Mouse (Mus musculus): Measurements from ENCODE around the gene Ell.

Gene Ell

DNA sequence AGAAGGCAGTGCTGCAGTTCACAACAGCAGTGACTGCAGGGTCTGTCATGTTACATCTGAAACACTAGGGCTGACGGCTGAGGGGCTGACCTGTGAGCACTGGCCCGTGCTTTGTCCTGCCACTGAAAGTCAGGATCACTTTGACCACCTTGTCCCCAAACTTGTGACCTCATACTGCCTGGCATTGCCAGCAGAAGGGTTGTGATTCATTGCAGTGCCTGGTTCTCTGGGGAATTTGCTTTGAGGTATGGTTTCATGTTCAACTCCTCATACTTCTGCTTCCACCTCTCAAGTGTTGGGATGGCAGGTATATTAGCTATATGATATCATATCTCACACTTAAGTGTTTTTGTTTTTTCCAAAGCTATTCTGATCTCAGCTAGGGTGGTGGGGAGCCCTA is 3.6 kb upstream of the Ell start:
- no peak for DNase-seq (ENCODE audit: low spot score in 2 of 2)

DNA sequence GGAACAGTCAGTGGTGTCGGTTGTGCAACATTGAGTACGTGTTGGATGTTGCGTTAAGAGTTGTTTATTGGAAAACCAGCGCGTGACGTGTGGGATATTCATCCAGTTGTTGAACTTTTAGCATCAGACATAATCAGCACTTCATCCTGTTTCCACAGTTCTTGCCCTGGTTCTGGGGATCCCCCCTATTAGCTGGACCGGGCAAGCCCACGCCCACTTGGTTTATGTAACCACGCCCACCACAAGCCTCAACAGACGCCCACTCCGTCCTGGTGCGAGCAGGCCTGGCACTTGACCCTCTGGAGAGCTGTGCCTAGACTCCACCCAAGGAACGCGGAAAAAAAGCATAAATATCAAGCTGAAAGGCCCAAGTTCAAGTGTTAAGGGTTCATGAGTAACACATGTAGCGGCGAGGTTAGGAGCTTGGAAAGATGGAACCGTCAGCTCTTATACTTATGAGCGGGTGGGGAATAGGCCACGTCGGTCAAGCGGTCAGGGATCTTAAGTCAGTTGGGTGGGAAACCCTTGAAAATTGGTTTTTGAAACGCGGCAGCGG is 1.2 kb upstream of the Ell start:
- peak; percentile 67 to 77 for DNase-seq (ENCODE audit: low spot score in 2 of 2)

DNA sequence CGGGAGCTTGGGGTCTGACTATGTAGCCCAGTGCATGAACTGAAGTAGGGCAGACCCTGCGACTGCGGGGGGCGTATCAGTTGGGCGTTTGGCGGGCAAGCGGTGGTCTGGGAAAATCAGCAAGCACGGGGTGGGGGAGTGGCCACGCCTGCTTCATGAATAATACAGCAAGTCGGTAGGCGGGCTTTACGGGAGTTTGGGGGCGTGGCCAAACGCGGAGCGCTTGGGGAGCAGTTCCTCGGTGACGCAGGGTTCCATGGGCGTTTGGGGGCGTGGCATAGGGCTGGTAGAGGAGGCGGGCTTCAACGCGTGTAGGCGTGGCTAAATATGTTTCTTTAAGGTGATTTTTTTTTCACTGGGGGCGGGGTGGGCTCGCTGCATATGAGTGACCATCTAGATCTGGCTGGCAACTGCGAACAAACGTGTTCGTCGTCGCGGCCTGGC is 602 bp upstream of the Ell start:
- peak; percentile 100 for DNase-seq (ENCODE audit: low spot score in 2 of 2)

DNA sequence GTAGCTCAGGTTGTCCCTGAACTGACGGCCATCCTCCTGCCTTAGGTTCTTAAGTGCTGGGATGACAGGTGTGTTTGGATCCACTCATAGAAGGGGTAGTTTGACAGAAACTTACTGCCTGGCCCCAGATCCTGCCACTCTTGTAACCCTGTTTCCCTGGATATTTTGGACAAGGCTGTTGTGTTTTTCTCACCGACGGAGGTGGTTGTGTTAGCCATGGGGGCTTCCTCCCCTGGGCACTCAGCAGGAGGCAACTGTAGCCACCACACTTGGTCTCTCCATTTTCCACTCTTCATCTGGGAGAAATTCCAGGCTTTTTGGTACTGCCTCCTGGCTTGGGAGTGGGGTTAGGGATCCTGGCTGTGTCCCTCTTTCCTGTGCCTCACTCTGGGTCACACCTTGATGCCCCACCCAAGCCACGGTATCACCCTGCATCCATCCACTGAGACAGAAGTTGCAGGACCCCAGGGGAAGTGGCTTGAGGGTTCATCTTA is 803 bp downstream of the Ell start:
- DNase-seq (ENCODE audit: low spot score in 2 of 2), result no peak

DNA sequence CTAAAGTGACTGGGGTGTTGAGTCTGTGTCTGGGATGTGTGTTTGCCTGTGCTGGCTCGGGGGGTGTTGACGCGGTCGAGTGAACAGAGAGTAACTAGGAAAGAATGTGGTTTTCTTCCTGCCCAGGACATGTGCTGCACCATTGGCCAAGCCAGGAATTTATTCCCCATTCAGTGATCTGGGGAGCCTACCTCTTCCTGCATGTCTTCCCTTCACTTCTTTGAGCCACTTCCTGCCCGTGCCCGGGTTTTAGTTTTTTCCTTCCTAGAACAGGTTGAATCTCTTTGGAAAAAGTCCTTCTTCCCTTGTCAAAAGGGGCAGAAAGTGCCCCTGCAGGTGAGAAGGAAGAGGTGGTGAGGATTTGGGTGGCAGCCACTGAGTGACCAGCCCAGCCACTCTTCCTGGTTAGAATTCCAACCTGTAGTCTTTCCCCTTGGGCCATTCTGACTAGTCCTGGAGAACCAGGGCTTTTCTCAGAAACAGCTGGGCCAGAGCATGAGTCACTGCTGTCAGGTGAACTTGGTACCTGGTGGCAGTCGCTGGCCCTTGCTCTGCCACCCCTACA is 1.3 kb downstream of the Ell start:
- DNase-seq (ENCODE audit: low spot score in 2 of 2), result no peak

DNA sequence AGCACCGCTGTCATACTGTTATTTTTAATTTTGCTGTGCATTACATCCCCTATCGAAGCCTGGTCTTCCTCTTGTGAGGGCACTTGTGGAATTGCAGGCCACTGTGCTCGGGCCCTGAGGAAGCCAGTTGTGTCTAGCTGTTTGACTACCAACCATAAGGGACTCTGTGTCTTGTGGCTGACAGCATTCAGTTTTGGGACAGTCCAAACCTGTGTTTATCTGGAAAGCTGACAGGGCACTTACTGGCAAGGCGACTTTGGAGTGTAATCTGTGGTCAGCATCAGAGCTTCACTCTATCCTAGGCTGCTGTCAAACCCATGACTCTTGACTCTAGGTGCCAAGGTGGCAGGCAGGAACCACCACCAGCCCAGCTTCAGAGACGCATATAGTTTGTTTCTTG is 1.8 kb downstream of the Ell start:
- no peak for DNase-seq (ENCODE audit: low spot score in 2 of 2)

DNA sequence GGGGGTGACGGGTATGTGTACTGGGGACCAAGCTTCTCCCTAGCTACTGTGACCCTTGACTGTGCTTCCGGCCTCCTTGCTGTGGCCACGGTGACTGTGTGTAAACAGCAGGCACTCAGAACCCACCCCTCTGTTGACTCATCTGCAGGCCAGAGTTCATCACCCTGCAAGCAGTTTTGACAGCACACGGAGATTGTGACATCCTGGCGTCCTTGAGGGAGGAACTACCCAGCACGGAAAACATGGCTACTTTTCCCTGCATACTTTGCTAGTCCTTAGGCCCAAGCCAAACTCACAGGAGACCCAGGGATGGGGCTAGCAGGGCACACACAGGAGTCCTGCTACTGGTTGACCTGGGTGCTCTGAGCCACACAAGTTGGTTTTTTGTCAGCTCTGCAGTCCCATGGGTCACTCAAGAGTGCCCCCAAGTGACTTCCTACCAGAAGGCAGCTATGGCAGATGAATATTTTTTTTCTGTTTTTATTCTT is 5.0 kb downstream of the Ell start:
- peak in 1 of 2 experiments; percentile 37 for DNase-seq (ENCODE audit: low spot score in 2 of 2)

DNA sequence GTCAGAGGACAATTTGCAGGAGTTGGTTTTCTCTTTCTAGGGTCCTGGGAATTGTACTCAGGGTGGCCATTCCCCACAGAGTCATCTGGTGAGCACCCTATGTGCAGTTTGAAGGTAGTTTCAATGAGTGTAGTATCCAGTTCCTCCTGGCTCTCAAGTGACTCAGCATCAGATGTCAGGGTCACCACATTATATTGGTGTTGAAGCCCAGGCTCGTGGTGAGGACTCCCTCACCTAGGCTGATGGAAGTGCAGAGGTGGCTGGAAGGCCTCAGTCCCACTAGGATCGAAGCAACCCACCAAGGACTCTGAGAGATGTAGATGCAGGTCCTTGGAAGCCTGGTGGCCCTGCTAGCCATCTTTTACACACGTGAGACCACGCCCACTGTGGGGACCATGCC is 7.2 kb downstream of the Ell start:
- no peak for DNase-seq (ENCODE audit: low spot score in 2 of 2)

DNA sequence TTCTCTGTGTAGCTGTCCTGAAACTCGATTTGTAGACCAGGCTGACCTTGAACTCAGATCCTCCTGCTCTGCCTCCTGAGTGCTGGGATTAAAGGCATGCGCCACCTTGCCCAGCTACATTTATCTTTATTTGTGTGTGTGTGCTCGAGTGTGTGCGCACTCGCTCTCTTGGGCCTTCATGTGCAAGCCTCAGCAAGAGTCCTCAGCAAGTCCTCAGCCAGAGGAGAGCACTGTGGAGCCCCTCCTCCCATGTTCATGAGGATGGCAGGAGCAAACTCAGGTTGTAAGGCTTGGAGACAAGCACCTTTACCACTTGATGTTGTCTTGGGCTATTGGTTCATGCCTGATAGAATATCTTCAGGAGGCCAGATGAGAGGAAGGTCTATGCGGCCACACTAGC is 8.5 kb downstream of the Ell start:
- DNase-seq (ENCODE audit: low spot score in 2 of 2), result no peak

DNA sequence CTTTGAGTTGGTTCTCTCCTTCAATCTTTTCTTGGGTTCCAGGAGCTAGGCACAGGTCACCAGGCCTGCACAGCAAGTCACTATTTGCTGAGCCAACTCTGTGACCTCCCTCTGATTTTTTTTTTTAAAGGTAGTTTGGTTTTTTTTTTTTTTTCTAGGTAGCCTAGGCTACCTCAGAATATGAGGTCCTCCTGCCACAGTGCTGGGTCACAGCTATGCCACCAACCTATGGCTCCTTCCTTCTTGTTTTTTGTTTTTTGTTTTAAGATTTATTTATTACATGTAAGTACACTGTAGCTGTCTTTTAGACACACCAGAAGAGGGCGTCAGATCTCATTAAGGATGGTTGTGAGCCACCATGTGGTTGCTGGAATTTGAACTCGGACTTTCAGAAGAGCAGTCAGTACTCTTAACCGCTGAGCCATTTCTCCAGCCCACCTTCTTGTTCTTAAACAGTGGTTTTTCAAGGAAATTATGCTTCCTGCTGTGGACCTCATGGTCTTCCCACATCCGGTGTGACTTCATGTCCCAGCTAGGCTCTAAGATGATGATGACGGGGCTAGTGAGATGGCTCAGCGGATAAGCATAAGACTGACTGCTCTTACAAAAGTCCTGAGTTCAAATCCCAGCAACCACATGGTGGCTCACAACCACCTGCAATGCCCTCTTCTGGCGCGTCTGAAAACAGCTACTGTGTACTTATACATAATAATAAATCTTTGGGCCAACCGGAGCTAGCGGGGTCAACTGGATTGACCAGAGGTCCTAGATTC is 10.3 kb downstream of the Ell start:
- no peak for DNase-seq (ENCODE audit: low spot score in 2 of 2)

DNA sequence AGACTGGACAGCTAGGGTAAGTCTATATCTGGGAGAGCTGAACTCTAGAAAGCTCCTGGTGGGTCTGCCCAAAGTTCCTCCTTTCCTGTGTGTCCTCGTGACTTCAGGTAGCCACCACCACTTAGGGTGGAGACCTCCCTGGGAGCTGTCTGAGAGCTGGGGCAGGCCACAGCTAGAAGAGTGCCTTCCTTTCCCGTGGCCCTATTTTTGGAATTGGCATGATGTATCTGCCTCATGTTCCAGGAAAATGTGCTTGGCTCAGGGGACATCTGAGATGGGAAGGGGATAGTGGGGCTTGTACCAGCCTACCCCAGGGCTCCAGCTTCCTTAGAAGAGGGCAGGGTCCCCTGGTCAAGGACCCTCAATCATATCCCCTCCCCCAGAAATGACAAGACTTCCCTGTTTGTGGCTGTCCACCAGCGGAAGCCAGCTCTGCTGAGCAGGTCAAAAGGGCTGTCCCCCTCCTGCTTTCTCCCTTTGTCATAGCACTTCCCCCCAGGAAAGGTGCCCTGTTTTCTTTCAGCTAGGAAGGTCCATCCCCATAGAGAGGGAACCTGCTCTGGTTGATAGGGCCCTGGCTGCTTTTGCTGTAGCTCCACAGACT is 12.4 kb downstream of the Ell start:
- DNase-seq (ENCODE audit: low spot score in 2 of 2), result no peak

DNA sequence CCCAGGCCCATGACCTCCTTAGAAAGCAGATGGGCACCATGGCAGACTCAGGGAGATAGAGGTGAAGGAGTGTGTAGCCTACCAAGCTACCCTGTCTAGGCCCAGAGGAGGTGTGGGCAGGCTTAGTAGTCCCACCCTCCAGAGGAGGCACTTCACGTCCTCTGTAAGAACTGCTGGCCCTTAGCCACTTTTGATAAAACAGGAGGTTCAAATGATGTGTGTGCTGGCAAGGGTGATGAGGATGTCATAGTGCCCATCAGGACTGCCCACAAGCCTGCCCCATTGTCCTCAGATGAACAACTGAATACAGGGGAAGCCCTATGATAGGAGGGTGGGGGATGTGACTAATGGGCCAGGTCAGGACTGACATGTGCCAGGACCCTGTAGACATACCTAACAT is 13.6 kb downstream of the Ell start:
- DNase-seq (ENCODE audit: low spot score in 2 of 2), result no peak

DNA sequence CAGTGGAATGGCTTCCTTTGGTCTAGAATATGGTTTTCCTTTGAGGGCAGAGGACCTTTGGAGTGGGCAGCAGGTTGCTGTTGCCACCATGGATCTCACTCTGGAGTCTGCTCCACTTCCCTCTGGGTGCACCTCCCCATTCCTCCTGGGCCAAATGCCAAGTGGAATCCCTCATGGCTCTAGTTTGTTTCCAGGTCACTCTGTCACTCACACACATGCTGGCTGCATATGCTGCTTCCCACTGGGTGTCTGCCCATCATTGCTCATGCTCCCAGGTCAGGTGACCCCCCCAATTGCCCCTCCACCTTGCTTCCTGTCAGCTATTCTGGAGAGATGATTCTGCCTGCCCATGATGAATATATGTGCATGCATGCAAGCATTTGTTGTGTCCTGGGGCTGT is 14.5 kb downstream of the Ell start:
- DNase-seq (ENCODE audit: low spot score in 2 of 2), result no peak

DNA sequence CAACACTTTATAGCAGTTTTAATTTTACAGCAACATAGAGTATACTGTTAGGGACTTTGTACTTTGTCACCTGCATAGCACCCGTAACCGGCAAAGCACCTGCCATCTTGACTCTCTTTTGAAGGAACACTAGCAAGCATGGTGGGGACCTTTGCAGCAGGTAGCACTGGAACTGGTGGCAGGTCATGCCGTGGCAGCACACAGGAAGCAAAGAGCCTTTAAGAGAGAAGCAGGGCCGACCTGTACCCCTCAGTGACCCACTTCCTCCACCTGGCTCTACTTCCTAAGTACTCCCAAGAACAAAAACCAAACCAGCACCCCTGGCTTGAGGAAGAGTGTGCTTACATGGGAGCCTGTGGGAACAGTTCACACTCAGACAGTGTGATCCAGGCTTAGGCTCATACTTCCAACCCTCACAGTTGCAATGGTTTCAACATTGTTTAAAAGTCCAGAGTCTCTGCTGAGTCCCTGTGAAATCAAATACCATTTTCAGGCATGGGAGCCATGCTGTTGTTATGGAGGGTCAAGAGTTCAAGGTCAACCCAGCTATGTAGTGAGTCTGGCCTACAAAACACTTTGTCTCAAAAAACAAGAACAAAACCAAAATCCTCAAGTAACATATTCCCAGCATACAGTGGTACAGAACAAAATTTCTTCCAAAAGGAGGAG is 16.0 kb downstream of the Ell start:
- no peak for DNase-seq (ENCODE audit: low spot score in 2 of 2)

DNA sequence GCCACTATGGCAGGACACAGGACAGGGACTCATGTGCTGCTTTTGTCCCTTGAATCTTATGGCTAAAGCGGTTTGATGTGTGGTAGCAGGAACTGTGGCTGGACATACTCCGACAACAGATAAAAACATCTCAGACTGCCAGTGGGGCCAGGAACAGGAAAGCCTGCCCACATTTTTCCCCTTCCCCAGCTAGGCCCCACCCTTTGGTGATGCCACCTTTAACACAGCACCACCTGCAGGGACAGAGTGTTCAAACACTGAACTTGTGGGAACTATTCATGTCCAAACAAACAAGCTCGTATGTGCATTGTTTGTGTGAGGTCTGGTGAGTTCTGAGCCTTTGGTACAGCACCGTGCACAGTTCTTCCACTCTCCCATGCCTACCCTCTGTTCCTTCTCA is 19.1 kb downstream of the Ell start:
- no peak for DNase-seq (ENCODE audit: low spot score in 2 of 2)

DNA sequence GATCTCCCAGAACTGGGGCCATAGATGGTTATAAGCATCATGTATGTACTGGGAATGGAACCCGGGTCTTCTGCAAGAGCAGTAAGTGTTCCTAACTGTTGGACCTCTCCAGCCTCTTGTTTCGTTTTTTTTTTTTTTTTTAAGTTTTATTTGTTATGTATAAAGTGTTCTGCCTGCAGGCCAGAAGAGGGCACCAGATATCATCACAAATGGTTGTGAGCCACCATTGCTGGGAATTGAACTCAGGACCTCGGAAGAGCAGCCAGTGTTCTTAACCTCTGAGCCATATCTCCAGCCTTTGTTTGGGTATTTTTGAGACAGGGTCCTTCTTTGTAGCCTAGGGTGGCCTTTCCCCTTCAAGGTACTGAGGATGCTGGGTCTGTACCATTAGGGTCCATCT is 19.7 kb downstream of the Ell start:
- no peak for DNase-seq (ENCODE audit: low spot score in 2 of 2)

DNA sequence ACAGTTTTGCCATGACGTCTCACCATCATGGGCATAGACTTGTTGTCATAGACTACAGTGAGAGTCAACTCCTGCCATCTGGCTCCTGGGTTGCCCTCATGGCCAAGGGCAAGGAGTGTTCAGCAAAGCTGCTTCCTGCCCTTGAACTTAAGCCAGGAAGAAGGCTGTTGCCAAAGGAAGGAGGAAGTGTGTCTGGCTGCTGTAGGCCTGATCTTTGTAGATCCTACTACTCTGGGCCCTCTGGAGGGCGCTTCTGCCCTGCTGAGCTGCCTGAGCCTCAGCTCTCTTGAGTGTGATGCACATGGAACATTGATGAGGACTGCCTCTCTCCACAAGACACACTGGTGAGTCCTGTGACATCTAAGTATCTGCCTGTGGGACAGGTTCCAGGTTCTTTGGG is 20.8 kb downstream of the Ell start:
- peak in 1 of 2 experiments; percentile 47 for DNase-seq (ENCODE audit: low spot score in 2 of 2)

DNA sequence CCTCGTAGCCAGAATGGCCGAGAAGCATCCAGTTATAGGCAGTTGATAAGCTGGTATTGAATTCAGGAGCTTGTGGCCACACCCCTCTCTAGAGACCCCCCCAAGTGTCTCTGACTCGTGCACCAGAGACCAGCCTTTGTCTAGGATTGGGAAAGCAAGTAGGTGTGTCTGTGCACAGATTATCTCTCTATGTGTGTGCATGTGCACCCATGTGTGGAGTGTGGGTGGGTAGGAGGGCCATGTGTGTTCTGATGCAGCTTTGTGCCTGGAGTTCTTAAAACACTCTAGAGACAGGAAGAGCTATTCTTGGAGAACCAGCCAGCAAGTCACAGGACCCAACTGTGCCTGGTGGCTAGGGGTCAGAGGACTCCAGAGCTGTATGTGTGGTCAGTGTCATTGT is 21.3 kb downstream of the Ell start:
- no peak for DNase-seq (ENCODE audit: low spot score in 2 of 2)

DNA sequence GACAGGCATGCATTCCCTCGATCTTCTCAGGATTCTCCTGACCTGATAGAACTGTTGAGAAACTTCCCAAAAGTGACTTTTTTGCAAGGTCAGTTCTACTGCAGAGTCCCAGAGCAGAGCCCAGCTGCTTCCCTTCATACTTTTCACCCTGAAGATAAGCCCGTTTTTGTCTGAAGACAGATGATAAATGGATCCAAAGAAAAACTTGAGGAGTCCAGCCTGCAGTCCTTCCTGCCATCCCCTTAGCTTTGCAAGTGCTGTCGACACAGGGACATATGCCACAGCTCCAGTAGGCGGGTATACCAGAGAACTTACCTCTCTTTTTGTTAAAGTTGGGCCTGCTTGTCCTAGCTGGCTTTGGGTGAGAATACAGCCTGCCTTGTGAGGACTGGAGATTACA is 22.1 kb downstream of the Ell start:
- no peak for DNase-seq (ENCODE audit: low spot score in 2 of 2)

DNA sequence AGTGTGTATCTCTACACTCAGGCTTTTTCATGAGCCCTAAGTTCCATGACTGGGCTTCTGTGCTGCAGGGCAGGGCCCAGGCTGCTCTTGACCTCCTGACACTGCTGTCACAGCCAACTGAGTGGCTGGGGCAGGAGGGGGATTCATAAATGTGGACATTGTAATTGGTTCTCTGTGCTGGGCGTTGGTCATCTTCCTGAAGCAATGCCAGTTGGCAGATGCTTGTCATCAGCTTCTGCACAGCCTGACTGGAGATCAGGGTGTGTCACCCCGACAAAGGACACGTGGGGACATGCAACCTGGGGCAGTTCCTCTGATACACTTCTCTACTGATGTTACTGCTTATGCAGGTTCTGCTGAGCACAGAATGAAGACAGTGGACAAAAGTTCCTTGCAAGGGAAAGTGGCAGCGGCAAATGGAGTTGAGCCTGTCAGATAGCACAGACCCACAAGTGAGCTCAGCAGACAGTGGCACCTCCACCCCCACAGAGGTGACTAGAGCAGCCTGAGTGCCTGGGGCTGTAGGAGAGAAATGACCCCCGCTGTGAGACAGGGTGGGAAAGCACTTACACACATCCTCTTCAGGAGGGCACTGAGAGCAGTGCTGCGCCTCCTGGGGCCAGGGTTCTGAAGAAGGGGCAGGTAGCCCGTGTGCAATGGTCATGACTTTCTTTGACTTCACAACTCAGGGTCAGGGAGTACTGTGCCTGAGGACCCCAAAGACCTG is 22.7 kb downstream of the Ell start:
- DNase-seq (ENCODE audit: low spot score in 2 of 2), result peak in 1 of 2 experiments; percentile 34

DNA sequence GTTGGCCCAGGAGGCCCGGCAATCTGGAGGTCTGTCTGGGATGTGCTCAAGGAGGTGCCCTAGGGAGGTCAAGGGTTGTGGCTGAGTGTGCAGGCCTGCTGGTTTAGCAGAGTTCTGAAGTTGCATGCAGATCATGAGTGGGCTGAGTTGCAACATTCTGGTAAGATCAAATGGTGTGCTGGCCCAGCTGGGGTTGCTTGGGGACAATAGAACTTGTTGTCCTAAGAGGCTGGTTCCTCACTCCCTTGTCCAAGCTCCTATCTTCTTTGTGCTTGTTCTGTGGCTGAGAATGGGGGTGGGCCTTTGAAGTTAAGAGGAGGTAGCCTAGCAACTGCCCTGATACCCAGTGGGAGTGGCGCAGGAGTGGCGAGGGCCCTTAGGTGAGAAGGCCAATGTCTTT is 23.5 kb downstream of the Ell start:
- DNase-seq (ENCODE audit: low spot score in 2 of 2), result no peak

Measured in spleen, postnatal 4 days (tissue).